Mouse (Mus musculus) hindbrain, embryonic 15.5 days (tissue): ENCODE measurements around the gene Pdia5. TPM values are rescaled to one million over a fixed set of nuclear protein-coding genes. Genes with fewer than 3 reads are reported as not detected.

ENCODE experiments used
- ATAC-seq: fragments of 200-750 bp; cut with Nextera tagmentation; 2 replicates; pipeline ENCODE4 v1.8.0; 2017; ENCODE audit warnings: low read depth, moderate number of reproducible peaks, moderate TSS enrichment; ENCODE audit not compliant: low FRiP score
- H3K27ac ChIP-seq: fragments of 300-500 bp; sonication (generic); replicated peaks from 2 replicates; pipeline ENCODE4 v1.5.1; 2015; ENCODE audit warnings: mild to moderate bottlenecking, inconsistent platforms
- H3K27me3 ChIP-seq: fragments of 300-500 bp; sonication (generic); 2 replicates; pipeline ENCODE4 v1.6.1; 2015; ENCODE audit warnings: control low read depth, inconsistent platforms
- H3K36me3 ChIP-seq: fragments of 300-500 bp; sonication (generic); 2 replicates; pipeline ENCODE4 v1.6.1; 2015; ENCODE audit warnings: control low read depth, inconsistent platforms
- H3K4me1 ChIP-seq: fragments of 300-500 bp; sonication (generic); replicated peaks from 2 replicates; pipeline ENCODE4 v1.6.1; 2015; ENCODE audit warnings: control low read depth, inconsistent platforms
- H3K4me2 ChIP-seq: fragments of 300-500 bp; sonication (generic); 2 replicates; pipeline ENCODE4 v1.6.1; 2015; ENCODE audit warnings: moderate library complexity, mild to moderate bottlenecking, inconsistent platforms
- H3K4me3 ChIP-seq: fragments of 300-500 bp; sonication (generic); 2 replicates; pipeline ENCODE4 v1.5.1; 2015; ENCODE audit warnings: mild to moderate bottlenecking, inconsistent platforms
- H3K9ac ChIP-seq: fragments of 300-500 bp; sonication (generic); 2 replicates; pipeline ENCODE4 v1.6.1; 2015; ENCODE audit warnings: inconsistent platforms
- H3K9me3 ChIP-seq: fragments of 300-500 bp; sonication (generic); 2 replicates; pipeline ENCODE4 v1.6.1; 2016; ENCODE audit warnings: control low read depth, inconsistent platforms
- WGBS: fragments of 180-500 bp; shearing (Covaris S2); methylation state at CpG from one replicate; pipeline ENCODE4 v1.1.7; 2015; 5-methylcytosine and 5-hydroxymethylcytosine counted together
- polyA plus RNA-seq: library from polyadenylated mRNA; unstranded; fragments of >200 nt; fragmentation: Nextera tagmentation; extraction: Ambion mirVana; gene quantifications from 2 replicates; pipeline ENCODE4 v1.2.1, GENCODE M21; 2015

The Pdia5 gene
- polyA plus RNA-seq, 1 experiment from 2014 or later: 14.5 TPM

GRCm38 (mm10) chr16:35504266-35504665, 13.6 kb upstream of the Pdia5 start:
- 83% methylated on average over 8 of the region's 8 CpGs for WGBS
- Histone ChIP-seq H3K4me1 (no peaks in the 10 kb centered on the region), H3K4me2 (no peak overlapping the region), H3K36me3 (no peaks in the 10 kb centered on the region), H3K9me3 (no peaks in the 10 kb centered on the region), H3K27me3 (no peaks in the 10 kb centered on the region), H3K27ac (no peak overlapping the region), H3K4me3 (no peak overlapping the region), H3K9ac (no peak overlapping the region)
- ATAC-seq: no peak

GRCm38 (mm10) chr16:35502456-35502855, 11.8 kb upstream of the Pdia5 start:
- Histone ChIP-seq H3K27me3 (no peaks in the 10 kb centered on the region), H3K27ac (no peak overlapping the region), H3K36me3 (no peaks in the 10 kb centered on the region), H3K4me2 (no peak overlapping the region), H3K4me3 (no peak overlapping the region), H3K9ac (no peak overlapping the region), H3K4me1 (no peaks in the 10 kb centered on the region), H3K9me3 (no peaks in the 10 kb centered on the region)
- WGBS: 72% methylated on average over 11 of the region's 11 CpGs
- ATAC-seq: no peak

GRCm38 (mm10) chr16:35501106-35501760, 10.6 kb upstream of the Pdia5 start:
- Histone ChIP-seq H3K4me1 (no peaks in the 10 kb centered on the region), H3K27me3 (no peaks in the 10 kb centered on the region), H3K9me3 (no peaks in the 10 kb centered on the region), H3K4me3 (no peak overlapping the region), H3K36me3 (no peaks in the 10 kb centered on the region), H3K4me2 (no peak overlapping the region), H3K9ac (no peak overlapping the region), H3K27ac (no peak overlapping the region)
- 48% methylated on average over 4 of the region's 4 CpGs for WGBS
- no peak for ATAC-seq

GRCm38 (mm10) chr16:35500342-35500741, 9.7 kb upstream of the Pdia5 start:
- H3K9me3 ChIP-seq: no peaks in the 10 kb centered on the region
- H3K9ac ChIP-seq: no peak overlapping the region
- no peaks in the 10 kb centered on the region for H3K36me3 ChIP-seq
- ATAC-seq: no peak
- no peaks in the 10 kb centered on the region for H3K27me3 ChIP-seq
- no peaks in the 10 kb centered on the region for H3K4me1 ChIP-seq
- WGBS: 96% methylated on average over 3 of the region's 3 CpGs
- H3K27ac ChIP-seq: no peak overlapping the region
- no peak overlapping the region for H3K4me2 ChIP-seq
- H3K4me3 ChIP-seq: no peak overlapping the region

GRCm38 (mm10) chr16:35489793-35490192, 880 bp downstream of the Pdia5 start:
- no peaks in the 10 kb centered on the region for H3K36me3 ChIP-seq
- H3K9ac ChIP-seq: peak overlapping the region; percentile 64
- peak overlapping the region; percentile 86 for H3K4me2 ChIP-seq
- WGBS: 14% methylated on average over 10 of the region's 10 CpGs
- no peak overlapping the region for H3K27ac ChIP-seq
- H3K4me1 ChIP-seq: peaks cover 26% of the 10 kb centered on the region
- no peaks in the 10 kb centered on the region for H3K27me3 ChIP-seq
- H3K9me3 ChIP-seq: no peaks in the 10 kb centered on the region
- peak; percentile 13; the same call in 1 of the 2 replicates for ATAC-seq
- H3K4me3 ChIP-seq: peak overlapping the region; percentile 90

- no peak overlapping the region for H3K27ac ChIP-seq
- H3K4me1 ChIP-seq: peaks cover 31% of the 10 kb centered on the region
- ATAC-seq: no peak
- 44% methylated on average over 10 of the region's 10 CpGs for WGBS
- H3K9me3 ChIP-seq: no peaks in the 10 kb centered on the region
- 0 out of 2 replicates have a peak overlapping the region, but pooled peaks have one; percentile 90 for H3K4me3 ChIP-seq
- peak overlapping the region; percentile 86 for H3K4me2 ChIP-seq
- no peaks in the 10 kb centered on the region for H3K27me3 ChIP-seq
- no peak overlapping the region for H3K9ac ChIP-seq
- H3K36me3 ChIP-seq: no peaks in the 10 kb centered on the region
These were observed 1.5 kb downstream of the Pdia5 start for GRCm38 (mm10) chr16:35489066-35489718.

- 73% methylated on average over 4 of the region's 4 CpGs for WGBS
- H3K9me3 ChIP-seq: no peaks in the 10 kb centered on the region
- no peak for ATAC-seq
- H3K27ac ChIP-seq: no peak overlapping the region
- H3K36me3 ChIP-seq: no peaks in the 10 kb centered on the region
- no peak overlapping the region for H3K9ac ChIP-seq
- H3K4me1 ChIP-seq: peaks cover 38% of the 10 kb centered on the region
- H3K4me2 ChIP-seq: no peak overlapping the region
- H3K27me3 ChIP-seq: no peaks in the 10 kb centered on the region
- no peak overlapping the region for H3K4me3 ChIP-seq
These were observed 2.9 kb downstream of the Pdia5 start for GRCm38 (mm10) chr16:35487776-35488175.

- H3K4me1 ChIP-seq: peaks cover 38% of the 10 kb centered on the region
- no peaks in the 10 kb centered on the region for H3K27me3 ChIP-seq
- no peak overlapping the region for H3K4me2 ChIP-seq
- H3K9me3 ChIP-seq: no peaks in the 10 kb centered on the region
- H3K4me3 ChIP-seq: no peak overlapping the region
- no peak overlapping the region for H3K9ac ChIP-seq
- H3K36me3 ChIP-seq: no peaks in the 10 kb centered on the region
- H3K27ac ChIP-seq: no peak overlapping the region
- no peak for ATAC-seq
- 27% methylated on average over 4 of the region's 4 CpGs for WGBS
These were observed 3.6 kb downstream of the Pdia5 start for GRCm38 (mm10) chr16:35487056-35487455.

GRCm38 (mm10) chr16:35485711-35486110, 5.0 kb downstream of the Pdia5 start:
- no peaks in the 10 kb centered on the region for H3K36me3 ChIP-seq
- no peak overlapping the region for H3K4me3 ChIP-seq
- no peaks in the 10 kb centered on the region for H3K9me3 ChIP-seq
- H3K4me2 ChIP-seq: no peak overlapping the region
- H3K27me3 ChIP-seq: no peaks in the 10 kb centered on the region
- H3K9ac ChIP-seq: no peak overlapping the region
- ATAC-seq: no peak
- 77% methylated on average over 9 of the region's 9 CpGs for WGBS
- H3K27ac ChIP-seq: no peak overlapping the region
- peaks cover 38% of the 10 kb centered on the region for H3K4me1 ChIP-seq

GRCm38 (mm10) chr16:35484526-35485233, 6.0 kb downstream of the Pdia5 start:
- Histone ChIP-seq H3K27me3 (no peaks in the 10 kb centered on the region), H3K4me1 (peaks cover 39% of the 10 kb centered on the region), H3K36me3 (no peaks in the 10 kb centered on the region), H3K9ac (no peak overlapping the region), H3K27ac (no peak overlapping the region), H3K9me3 (no peaks in the 10 kb centered on the region), H3K4me3 (no peak overlapping the region), H3K4me2 (no peak overlapping the region)
- 65% methylated on average over 8 of the region's 8 CpGs for WGBS
- no peak for ATAC-seq

- Histone ChIP-seq H3K27ac (no peak overlapping the region), H3K4me3 (no peak overlapping the region), H3K4me1 (peaks cover 35% of the 10 kb centered on the region), H3K9me3 (no peaks in the 10 kb centered on the region), H3K4me2 (no peak overlapping the region), H3K27me3 (no peaks in the 10 kb centered on the region), H3K9ac (no peak overlapping the region), H3K36me3 (no peaks in the 10 kb centered on the region)
- ATAC-seq: no peak
- 22% methylated on average over 4 of the region's 4 CpGs for WGBS
These were observed 6.6 kb downstream of the Pdia5 start for GRCm38 (mm10) chr16:35484105-35484504.

- whole genome bisulfite sequencing: 41% methylated on average over 6 of the region's 6 CpGs
- Histone ChIP-seq H3K9ac (no peak overlapping the region), H3K27ac (no peak overlapping the region), H3K4me2 (no peak overlapping the region), H3K27me3 (no peaks in the 10 kb centered on the region), H3K4me3 (no peak overlapping the region), H3K36me3 (no peaks in the 10 kb centered on the region), H3K9me3 (no peaks in the 10 kb centered on the region), H3K4me1 (peaks cover 19% of the 10 kb centered on the region)
- no peak for ATAC-seq
These were observed 11.4 kb downstream of the Pdia5 start for GRCm38 (mm10) chr16:35479301-35479700.
